Mouse (Mus musculus) liver, embryonic 15.5 days (tissue): Measurements from ENCODE around the gene Gm42715. TPM values are rescaled to one million over a fixed set of nuclear protein-coding genes. Genes with fewer than 3 reads are reported as not detected.

Experiments
- ATAC-seq: fragments of 200-750 bp; cut with Nextera tagmentation; 2 replicates; pipeline ENCODE4 v1.8.0; 2017; ENCODE audit warnings: moderate number of reproducible peaks, mild to moderate bottlenecking, moderate library complexity; ENCODE audit not compliant: insufficient read depth
- H3K27ac ChIP-seq: fragments of 300-500 bp; sonication (generic); replicated peaks from 2 replicates; pipeline ENCODE4 v1.5.1; 2015; ENCODE audit warnings: mild to moderate bottlenecking, inconsistent platforms
- H3K27me3 ChIP-seq: fragments of 300-500 bp; sonication (generic); 2 replicates; pipeline ENCODE4 v1.6.1; 2015; ENCODE audit warnings: mild to moderate bottlenecking, inconsistent platforms
- H3K36me3 ChIP-seq: fragments of 300-500 bp; sonication (generic); replicated peaks from 2 replicates; pipeline ENCODE4 v1.6.1; 2015; ENCODE audit warnings: moderate library complexity, mild to moderate bottlenecking, inconsistent platforms
- H3K4me1 ChIP-seq: fragments of 300-500 bp; sonication (generic); replicated peaks from 2 replicates; pipeline ENCODE4 v1.6.1; 2015; ENCODE audit warnings: inconsistent platforms
- H3K4me2 ChIP-seq: fragments of 300-500 bp; sonication (generic); 2 replicates; pipeline ENCODE4 v1.6.1; 2015; ENCODE audit warnings: moderate library complexity, mild to moderate bottlenecking, inconsistent platforms
- H3K4me3 ChIP-seq: fragments of 300-500 bp; sonication (generic); replicated peaks from 2 replicates; pipeline ENCODE4 v1.5.1; 2015; ENCODE audit warnings: mild to moderate bottlenecking, inconsistent platforms
- H3K9ac ChIP-seq: fragments of 300-500 bp; sonication (generic); 2 replicates; pipeline ENCODE4 v1.6.1; 2015; ENCODE audit warnings: moderate library complexity, mild to moderate bottlenecking, inconsistent platforms
- H3K9me3 ChIP-seq: fragments of 300-500 bp; sonication (generic); replicated peaks from 2 replicates; pipeline ENCODE4 v1.6.1; 2016; ENCODE audit warnings: inconsistent platforms
- WGBS: fragments of 180-500 bp; shearing (Covaris S2); methylation state at CpG from one replicate; pipeline ENCODE4 v1.1.7; 2015; ENCODE audit warnings: mixed read lengths; ENCODE audit not compliant: insufficient replicate concordance; 5-methylcytosine and 5-hydroxymethylcytosine counted together
- polyA plus RNA-seq: library from polyadenylated mRNA; unstranded; fragments of >200 nt; fragmentation: Nextera tagmentation; extraction: Ambion mirVana; gene quantifications from 2 replicates; pipeline ENCODE4 v1.2.1, GENCODE M21; 2015

Gm42715 gene
- polyA plus RNA-seq, 1 experiment from 2014 or later = 5.2 TPM

DNA sequence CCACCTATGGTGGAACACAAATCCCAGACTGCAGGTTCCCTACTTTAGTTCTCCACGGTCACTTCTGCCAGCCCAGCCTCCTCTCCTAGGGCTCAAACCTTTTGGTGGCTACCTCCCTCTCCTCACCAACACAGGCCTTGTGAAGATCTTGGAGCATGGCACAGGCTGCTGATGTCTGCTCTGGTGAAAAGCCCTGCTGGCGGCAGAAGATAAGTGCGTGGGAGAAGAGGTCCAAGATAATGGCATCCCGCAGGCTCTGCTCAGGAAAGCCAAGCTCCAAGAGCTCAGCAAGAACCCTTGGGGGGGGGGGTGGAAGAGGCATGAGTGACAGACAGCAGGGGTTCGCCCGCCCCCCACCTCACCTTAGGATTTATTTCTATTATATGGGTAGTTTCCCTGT lies 66.8 kb downstream of the Gm42715 start:
- Histone ChIP-seq H3K27me3 (no peaks in the 10 kb centered on the region), H3K4me2 (peak overlapping the region; percentile 98), H3K9me3 (no peaks in the 10 kb centered on the region), H3K4me1 (peaks cover 51% of the 10 kb centered on the region), H3K9ac (peak overlapping the region; percentile 35; the same call in 1 of the 2 replicates), H3K4me3 (0 out of 2 replicates have a peak overlapping the region, but pooled peaks have one; percentile 0), H3K27ac (peak overlapping the region; percentile 85), H3K36me3 (peaks cover 55% of the 10 kb centered on the region)
- peak; percentile 43 for ATAC-seq
- WGBS = 34% methylated on average over 6 of the region's 6 CpGs

DNA sequence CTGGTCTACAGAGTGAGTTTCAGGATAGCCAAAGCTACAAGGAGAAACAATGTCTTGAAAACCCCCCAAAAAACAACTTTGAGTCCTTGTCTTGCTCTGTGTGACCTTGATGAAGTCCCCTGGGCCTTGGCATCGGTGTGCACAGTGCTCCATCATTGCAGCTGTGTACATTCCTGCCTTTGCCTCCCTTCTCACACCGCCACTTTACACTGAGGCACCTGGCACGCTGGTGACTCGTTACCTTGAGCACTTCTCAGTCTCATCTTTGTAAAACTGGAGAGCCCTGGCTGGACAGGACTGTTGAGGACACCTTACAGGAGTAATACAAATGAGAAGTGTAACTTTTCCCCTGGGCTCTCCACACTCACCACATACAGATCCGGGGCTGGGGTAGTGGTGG lies 67.8 kb downstream of the Gm42715 start:
- Histone ChIP-seq H3K4me2 (peak overlapping the region; percentile 98), H3K9ac (peak overlapping the region; percentile 56), H3K27ac (peak overlapping the region; percentile 85), H3K4me1 (peaks cover 51% of the 10 kb centered on the region), H3K27me3 (no peaks in the 10 kb centered on the region), H3K9me3 (no peaks in the 10 kb centered on the region), H3K4me3 (peak overlapping the region; percentile 89), H3K36me3 (peaks cover 55% of the 10 kb centered on the region)
- no peak for ATAC-seq
- 66% methylated on average over 5 of the region's 5 CpGs for WGBS

DNA sequence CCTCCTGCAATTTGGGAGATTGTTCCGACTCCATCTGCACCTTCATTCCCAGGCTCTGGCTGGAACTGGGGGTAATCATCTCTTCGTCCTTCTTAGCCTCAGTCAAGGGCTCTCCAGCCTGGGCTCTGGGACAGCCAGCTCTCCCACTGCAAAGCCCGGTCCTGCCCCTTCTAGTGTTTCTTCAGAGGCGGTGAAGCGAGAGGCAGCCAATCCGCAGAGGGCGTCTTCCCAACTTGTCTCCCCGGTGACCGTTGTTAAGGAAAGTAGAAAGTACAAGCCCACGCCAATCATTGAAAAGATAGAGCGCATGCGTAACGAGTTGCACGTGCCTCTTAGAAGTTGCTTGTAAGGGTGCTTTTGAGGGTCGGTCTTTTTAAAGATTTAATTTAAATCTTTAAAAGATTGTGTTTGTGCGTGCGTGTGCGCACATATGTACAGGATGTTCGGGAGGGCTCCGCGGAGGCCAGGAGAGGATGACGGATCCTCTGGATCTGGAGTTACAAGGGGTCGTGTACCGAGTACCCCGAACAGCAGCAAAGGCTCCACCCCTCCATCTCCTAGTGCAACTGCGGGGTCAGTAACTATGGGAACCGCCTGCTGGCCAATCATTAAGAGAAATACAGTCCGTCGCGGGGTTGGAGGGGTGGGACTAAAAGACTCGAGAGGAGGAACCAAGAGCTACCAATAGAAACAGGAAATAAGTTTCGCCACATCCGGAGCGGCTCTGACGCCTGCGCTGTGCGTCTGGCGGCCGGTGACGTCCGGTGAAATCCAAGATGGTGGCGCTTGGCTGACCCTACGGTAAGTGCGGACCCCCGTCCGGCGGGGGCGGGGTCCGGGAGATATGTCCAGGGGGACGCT lies 68.9 kb downstream of the Gm42715 start, which contains the start of the genes Ccdc189 and Rnf40:
TSS of gene Ccdc189 (minus strand) at position 585 of the 861 bp plus-strand sequence.
TSS of gene Rnf40 (plus strand) at position 757 of the 861 bp plus-strand sequence.
- WGBS = under 1% methylated on average over 50 of the region's 50 CpGs
- peaks cover 55% of the 10 kb centered on the region for H3K36me3 ChIP-seq

DNA sequence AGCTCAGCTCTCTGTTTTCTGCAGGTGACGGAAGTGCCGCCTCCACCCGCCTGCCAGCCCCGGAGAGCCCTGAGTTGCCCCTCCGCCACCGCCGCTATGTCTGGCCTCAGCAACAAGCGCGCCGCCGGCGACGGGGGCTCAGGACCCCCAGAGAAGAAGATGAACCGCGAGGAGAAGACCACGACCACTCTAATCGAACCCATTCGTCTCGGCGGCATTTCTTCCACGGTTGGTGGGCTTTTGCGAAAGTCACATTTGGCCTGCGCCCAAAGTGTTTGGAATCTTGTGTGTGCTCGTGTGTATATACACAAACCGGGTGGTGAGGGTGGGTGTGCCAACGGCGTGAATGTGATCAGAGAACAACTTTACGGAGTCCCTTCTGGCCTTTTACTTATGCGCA lies 69.5 kb downstream of the Gm42715 start:
- peak; percentile 11 for ATAC-seq
- Histone ChIP-seq H3K9me3 (no peaks in the 10 kb centered on the region), H3K4me1 (peaks cover 51% of the 10 kb centered on the region), H3K4me2 (peak overlapping the region; percentile 98), H3K9ac (peak overlapping the region; percentile 87), H3K4me3 (peak overlapping the region; percentile 89), H3K27me3 (no peaks in the 10 kb centered on the region), H3K27ac (peak overlapping the region; percentile 85), H3K36me3 (peaks cover 55% of the 10 kb centered on the region)
- WGBS = 3% methylated on average over 29 of the region's 29 CpGs

More for the DNA sequence above, 68.9 kb downstream of the Gm42715 start, which contains the start of the genes Ccdc189 and Rnf40:
- H3K9me3 ChIP-seq = no peaks in the 10 kb centered on the region
- H3K9ac ChIP-seq = peak within 1 kb of the TSS; percentile 87
- H3K27ac ChIP-seq = peak within 1 kb of the TSS; percentile 85
- no peaks in the 10 kb centered on the region for H3K27me3 ChIP-seq
- ATAC-seq = peak; percentile 90
- peak within 1 kb of the TSS; percentile 98 for H3K4me2 ChIP-seq
- H3K4me1 ChIP-seq = peaks cover 51% of the 10 kb centered on the region
- H3K4me3 ChIP-seq = peak within 1 kb of the TSS; percentile 89

DNA sequence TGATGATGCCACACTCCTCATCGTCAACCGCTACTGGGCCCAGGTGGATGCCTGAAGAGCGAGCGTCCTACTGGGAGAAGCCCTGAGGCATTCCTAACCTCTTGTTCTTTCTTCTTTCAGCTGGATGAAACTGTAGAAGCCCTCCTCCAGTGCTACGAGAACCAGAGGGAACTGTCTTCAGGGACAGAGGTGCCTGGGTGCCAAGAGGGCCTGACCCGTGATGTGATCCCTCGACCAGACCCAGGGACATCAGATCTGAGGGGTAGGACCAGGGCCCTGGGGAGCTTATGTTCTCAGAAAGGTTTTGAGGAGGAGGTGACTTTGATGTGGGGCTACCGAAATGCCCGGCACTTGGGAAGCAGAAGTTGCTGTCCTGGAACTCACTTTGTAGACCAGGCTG lies 70.3 kb downstream of the Gm42715 start:
- Histone ChIP-seq H3K9ac (0 out of 2 replicates have a peak overlapping the region, but pooled peaks have one; percentile 87), H3K27me3 (no peaks in the 10 kb centered on the region), H3K4me3 (peak overlapping the region; percentile 89), H3K4me1 (peaks cover 51% of the 10 kb centered on the region), H3K9me3 (no peaks in the 10 kb centered on the region), H3K36me3 (peaks cover 55% of the 10 kb centered on the region), H3K4me2 (peak overlapping the region; percentile 98), H3K27ac (0 out of 2 replicates have a peak overlapping the region, but pooled peaks have one; percentile 85)
- no peak for ATAC-seq
- WGBS = 89% methylated on average over 9 of the region's 9 CpGs

DNA sequence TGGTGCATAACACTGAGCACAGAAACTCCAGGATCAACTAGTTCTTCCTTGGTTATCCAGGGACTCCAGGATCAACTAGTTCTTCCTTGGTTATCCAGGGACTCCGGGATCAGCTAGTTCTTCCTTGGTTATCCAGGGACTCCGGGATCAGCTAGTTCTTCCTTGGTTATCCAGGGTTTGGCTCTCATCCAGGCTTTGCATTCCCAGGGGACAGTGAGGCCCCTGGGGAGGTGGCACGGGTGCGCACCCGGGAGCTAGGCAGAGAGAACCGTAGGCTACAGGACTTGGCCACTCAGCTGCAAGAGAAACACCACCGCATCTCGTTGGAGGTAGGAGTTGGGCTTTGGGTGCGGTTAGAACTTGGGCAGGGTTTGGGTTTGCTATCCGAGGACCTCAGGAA lies 71.7 kb downstream of the Gm42715 start:
- 88% methylated on average over 10 of the region's 10 CpGs for WGBS

DNA sequence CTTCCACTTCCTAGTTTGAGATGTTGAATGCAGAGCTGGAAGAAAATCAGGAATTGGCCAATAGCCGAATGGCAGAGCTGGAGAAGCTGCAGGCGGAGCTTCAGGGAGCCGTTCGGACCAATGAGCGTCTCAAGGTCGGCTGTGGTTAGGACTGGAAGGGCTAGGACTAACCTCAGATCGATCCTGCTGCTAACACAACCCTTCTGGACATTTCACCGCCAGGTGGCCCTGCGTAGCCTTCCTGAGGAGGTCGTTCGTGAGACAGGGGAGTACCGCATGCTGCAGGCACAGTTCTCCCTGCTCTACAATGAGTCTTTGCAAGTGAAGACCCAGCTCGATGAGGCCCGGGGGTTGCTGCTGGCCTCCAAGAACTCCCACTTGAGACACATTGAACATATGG lies 73.2 kb downstream of the Gm42715 start:
- Histone ChIP-seq H3K4me1 (peaks cover 25% of the 10 kb centered on the region), H3K4me2 (no peak overlapping the region), H3K9ac (no peak overlapping the region), H3K27ac (no peak overlapping the region), H3K4me3 (no peak overlapping the region), H3K27me3 (no peaks in the 10 kb centered on the region), H3K9me3 (no peaks in the 10 kb centered on the region), H3K36me3 (peaks cover 82% of the 10 kb centered on the region)
- WGBS = 84% methylated on average over 14 of the region's 14 CpGs
- no peak for ATAC-seq

More for the DNA sequence above, 71.7 kb downstream of the Gm42715 start:
- H3K36me3 ChIP-seq = peaks cover 67% of the 10 kb centered on the region
- H3K9me3 ChIP-seq = no peaks in the 10 kb centered on the region
- no peak overlapping the region for H3K9ac ChIP-seq
- no peak overlapping the region for H3K27ac ChIP-seq
- ATAC-seq = no peak
- H3K4me3 ChIP-seq = no peak overlapping the region
- H3K27me3 ChIP-seq = no peaks in the 10 kb centered on the region
- no peak overlapping the region for H3K4me2 ChIP-seq
- H3K4me1 ChIP-seq = peaks cover 40% of the 10 kb centered on the region

DNA sequence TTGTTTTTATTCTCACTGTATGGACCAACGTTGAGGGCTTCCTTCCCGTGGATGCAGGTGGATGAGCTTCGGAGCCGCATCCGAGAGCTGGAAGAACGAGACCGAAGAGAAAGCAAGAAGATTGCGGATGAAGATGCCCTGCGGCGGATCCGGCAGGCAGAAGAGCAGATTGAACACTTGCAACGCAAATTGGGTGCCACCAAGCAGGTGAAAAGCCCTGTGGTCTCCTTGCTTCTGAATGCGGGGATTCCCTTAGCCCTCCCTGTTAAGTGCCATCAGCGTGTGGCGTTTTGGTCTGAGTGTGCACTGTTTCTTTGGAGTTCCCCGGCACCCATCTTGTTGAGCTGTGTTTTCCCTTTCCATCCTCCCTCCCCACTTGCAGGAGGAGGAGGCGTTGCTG lies 77.4 kb downstream of the Gm42715 start:
- H3K36me3 ChIP-seq = peaks cover 100% of the 10 kb centered on the region
- H3K4me3 ChIP-seq = no peak overlapping the region
- H3K9ac ChIP-seq = no peak overlapping the region
- H3K9me3 ChIP-seq = no peaks in the 10 kb centered on the region
- no peak overlapping the region for H3K4me2 ChIP-seq
- H3K27ac ChIP-seq = no peak overlapping the region
- no peak for ATAC-seq
- H3K27me3 ChIP-seq = no peaks in the 10 kb centered on the region
- WGBS = 89% methylated on average over 17 of the region's 17 CpGs
- no peaks in the 10 kb centered on the region for H3K4me1 ChIP-seq

DNA sequence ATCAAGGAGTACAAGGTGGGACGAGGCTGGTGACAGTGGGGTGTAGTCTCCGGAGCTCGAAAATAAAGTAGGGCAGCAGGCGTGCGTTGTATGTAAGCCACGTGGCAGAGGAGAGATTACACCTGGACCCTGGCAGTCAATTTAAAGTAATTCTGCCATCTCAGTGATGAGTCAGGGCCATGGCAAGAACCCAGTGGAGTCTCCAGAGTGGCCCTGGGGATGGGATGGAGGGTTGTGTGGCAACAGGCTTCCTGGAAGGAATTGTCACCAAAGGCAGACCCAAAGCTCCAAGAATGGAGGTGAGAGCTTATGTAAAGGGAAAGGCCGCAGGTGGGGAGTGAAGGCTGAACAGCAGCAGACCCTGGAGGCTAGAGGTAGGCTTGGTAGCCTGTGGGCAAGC lies 81.2 kb downstream of the Gm42715 start:
- no peak overlapping the region for H3K27ac ChIP-seq
- H3K4me2 ChIP-seq = no peak overlapping the region
- no peaks in the 10 kb centered on the region for H3K4me1 ChIP-seq
- no peak overlapping the region for H3K9ac ChIP-seq
- no peaks in the 10 kb centered on the region for H3K27me3 ChIP-seq
- no peak for ATAC-seq
- no peaks in the 10 kb centered on the region for H3K9me3 ChIP-seq
- WGBS = 86% methylated on average over 7 of the region's 7 CpGs
- peaks cover 89% of the 10 kb centered on the region for H3K36me3 ChIP-seq
- no peak overlapping the region for H3K4me3 ChIP-seq

DNA sequence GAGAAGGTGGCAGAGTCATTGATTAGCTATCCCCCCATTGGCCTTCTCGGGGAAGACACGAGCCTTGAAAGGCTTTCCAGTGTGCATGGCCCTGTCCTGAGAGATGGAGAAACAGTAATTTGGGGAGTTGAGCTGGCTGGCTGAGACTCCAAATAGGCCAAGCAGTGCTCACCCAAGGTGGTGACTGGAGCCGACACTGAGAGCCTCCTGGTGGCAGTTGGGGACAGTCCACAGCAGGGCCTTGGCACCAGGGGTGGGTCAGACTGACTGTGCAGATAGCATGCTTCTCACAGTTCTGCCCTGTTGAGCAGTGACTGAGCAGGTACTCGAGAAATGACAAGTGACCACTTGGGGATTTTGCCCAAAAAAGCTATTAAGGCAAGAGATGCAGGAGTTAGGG lies 82.4 kb downstream of the Gm42715 start:
- Histone ChIP-seq H3K27me3 (no peaks in the 10 kb centered on the region), H3K4me2 (no peak overlapping the region), H3K9me3 (no peaks in the 10 kb centered on the region), H3K4me3 (no peak overlapping the region), H3K4me1 (no peaks in the 10 kb centered on the region), H3K9ac (no peak overlapping the region), H3K27ac (no peak overlapping the region), H3K36me3 (peaks cover 78% of the 10 kb centered on the region)
- ATAC-seq = no peak
- WGBS = 77% methylated on average over 4 of the region's 4 CpGs

DNA sequence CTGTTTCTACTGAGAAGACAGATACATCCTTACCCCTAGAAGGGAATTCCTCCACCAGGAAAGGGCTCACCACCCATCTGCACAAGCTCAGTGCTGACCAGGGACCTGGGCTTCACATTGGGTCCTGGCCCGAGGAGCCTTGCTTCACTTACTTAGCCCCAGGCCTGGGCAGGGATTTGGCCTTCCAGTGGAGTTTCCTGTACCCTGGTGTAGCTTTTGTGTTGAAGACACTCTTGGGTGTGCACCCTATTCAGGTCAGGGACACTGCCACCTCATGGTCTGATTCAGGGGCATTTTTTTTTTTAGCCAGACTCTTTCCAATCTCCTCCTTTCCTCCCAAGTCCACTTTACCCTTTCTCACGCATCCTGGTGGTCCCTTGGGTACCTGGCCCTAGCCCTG lies 83.5 kb downstream of the Gm42715 start:
- H3K4me3 ChIP-seq = no peak overlapping the region
- H3K27me3 ChIP-seq = no peaks in the 10 kb centered on the region
- 86% methylated on average over 2 of the region's 2 CpGs for WGBS
- H3K4me1 ChIP-seq = no peaks in the 10 kb centered on the region
- no peak overlapping the region for H3K4me2 ChIP-seq
- no peak overlapping the region for H3K9ac ChIP-seq
- peaks cover 66% of the 10 kb centered on the region for H3K36me3 ChIP-seq
- ATAC-seq = no peak
- H3K27ac ChIP-seq = no peak overlapping the region
- no peaks in the 10 kb centered on the region for H3K9me3 ChIP-seq
